Mouse (Mus musculus) G1E-ER4 (cell line): Measurements from ENCODE around the gene Six5. TPM values are rescaled to one million over a fixed set of nuclear protein-coding genes. Genes with fewer than 3 reads are reported as not detected.

Source experiments
- GATA1 ChIP-seq: IDR thresholded peaks from one replicate; pipeline ENCODE4 v1.8.0; 2012; ENCODE audit warnings: low read length, inconsistent platforms
- polyA plus RNA-seq: library from polyadenylated mRNA; stranded (reverse); fragments of >175 nt; gene quantifications from 2 replicates; pipeline ENCODE4 v1.2.3, GENCODE M21; 2012

The Six5 gene
- polyA plus RNA-seq, 1 experiment = 21.4 TPM

- no peak for TF ChIP-seq GATA1
Observed at GRCm38 (mm10) chr7:19088813-19089212, 5.6 kb upstream of the Six5 start.

- TF ChIP-seq GATA1 = no peak
Observed at GRCm38 (mm10) chr7:19091913-19092312, 2.5 kb upstream of the Six5 start.

- TF ChIP-seq GATA1 = no peak
Observed at GRCm38 (mm10) chr7:19092381-19093173, 1.8 kb upstream of the Six5 start.

DNA sequence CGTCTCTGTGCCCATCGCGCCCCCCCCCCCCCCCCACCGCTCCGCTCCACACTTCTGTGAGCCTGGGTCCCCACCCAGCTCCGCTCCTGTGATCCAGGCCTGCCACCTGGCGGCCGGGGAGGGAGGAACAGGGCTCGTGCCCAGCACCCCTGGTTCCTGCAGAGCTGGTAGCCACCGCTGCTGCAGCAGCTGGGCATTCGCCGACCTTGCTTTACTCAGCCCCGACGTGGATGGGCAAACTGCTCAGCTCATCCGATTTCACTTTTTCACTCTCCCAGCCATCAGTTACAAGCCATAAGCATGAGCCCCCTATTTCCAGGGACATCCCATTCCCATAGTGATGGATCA, 1.2 kb upstream of the Six5 start:
- TF ChIP-seq GATA1 = no peak

GRCm38 (mm10) chr7:19093537-19094385, 633 bp upstream of the Six5 start:
- no peak for TF ChIP-seq GATA1

GRCm38 (mm10) chr7:19094826-19095750, 694 bp downstream of the Six5 start:
- TF ChIP-seq GATA1 = no peak

DNA sequence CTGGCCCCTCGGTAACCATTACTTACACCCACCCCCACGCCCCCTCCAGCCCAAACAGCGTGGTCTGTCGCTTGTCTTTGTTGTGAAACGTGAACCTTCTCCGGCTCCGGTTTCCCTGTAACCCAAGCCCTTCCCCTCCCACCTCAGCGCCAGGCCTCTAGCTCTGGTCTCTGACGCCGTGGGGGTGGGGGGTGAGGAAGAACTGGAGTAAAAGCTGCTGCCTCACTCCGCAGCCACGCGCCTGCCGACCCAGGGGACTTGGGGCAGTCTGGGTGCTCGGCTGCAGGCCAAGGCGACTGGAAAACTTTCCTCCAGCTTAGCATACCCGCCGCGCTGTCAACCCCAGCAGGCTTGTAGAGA, 1.3 kb downstream of the Six5 start:
- no peak for TF ChIP-seq GATA1

DNA sequence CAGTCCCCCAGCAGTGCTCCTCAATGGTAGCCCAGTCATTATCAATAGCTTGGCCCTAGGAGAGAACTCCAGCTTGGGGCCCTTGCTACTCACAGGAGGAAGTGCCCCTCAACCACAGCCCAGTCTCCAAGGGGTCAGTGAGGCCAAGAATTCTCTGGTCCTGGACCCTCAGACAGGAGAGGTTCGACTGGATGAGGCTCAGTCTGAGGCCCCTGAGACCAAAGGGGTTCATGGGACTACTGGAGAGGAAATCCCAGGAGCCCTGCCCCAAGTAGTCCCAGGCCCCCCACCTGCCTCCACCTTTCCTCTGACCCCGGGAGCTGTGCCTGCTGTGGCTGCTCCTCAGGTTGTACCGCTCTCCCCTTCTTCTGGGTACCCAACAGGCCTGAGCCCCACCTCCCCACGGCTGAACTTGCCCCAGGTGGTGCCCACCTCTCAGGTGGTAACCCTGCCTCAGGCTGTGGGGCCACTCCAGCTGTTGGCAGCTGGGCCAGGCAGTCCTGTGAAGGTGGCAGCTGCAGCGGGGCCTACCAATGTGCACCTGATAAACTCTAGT, 2.1 kb downstream of the Six5 start:
- TF ChIP-seq GATA1 = no peak

DNA sequence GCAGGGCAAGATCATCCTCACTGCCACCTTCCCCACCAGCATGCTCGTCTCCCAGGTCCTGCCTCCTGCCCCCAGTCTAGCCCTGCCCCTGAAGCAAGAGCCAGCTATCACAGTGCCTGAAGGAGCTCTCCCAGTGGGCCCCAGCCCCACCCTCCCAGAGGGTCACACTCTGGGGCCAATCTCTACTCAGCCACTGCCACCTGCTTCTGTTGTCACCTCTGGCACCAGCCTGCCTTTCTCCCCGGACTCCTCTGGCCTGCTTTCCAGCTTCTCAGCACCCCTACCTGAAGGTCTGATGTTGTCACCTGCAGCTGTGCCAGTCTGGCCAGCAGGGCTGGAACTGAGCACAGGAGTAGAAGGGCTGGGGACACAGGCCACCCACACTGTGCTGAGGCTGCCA, 2.8 kb downstream of the Six5 start:
- no peak for TF ChIP-seq GATA1

- TF ChIP-seq GATA1 = no peak
Observed at GRCm38 (mm10) chr7:19097863-19098262, 3.5 kb downstream of the Six5 start.

DNA sequence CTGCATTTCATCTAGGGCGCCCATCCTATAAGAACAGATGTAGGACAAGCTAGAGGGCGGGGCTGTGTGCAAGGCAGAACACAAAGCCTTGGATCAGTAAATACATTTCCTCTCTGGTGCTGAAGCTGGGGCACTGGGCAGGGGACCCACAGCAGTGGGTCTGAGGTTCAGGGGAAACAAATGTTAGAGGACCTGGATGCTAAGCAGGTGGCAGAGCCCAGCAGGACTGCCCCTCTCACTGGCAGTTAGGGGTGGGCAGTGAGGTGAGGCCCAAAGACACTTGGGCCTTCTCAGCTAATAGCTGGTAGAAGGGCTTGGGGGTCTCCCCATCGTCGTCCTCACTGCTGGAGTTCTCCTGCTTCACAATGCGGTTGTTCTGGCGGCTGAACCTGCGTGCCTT, 4.4 kb downstream of the Six5 start:
- TF ChIP-seq GATA1 = no peak

GRCm38 (mm10) chr7:19100290-19100689, 5.9 kb downstream of the Six5 start:
- no peak for TF ChIP-seq GATA1

DNA sequence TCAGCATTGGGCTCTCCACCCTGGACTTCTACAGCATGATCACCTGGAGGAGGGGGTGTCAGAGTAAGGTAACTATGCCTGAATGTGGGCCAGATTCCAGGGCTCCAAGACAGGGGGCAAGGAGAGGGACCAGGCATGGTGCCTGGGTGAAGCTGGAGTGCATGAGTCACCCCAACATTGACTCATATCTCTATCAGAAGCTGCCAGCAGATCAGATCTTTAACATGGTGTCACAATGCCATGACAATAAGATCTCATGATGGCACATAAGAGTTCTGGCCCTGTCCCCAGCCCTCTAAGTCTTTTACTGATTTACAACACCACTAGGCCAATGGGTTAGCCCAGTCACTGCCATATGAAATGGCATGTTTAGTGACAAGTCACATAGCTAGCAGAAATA, 9.3 kb downstream of the Six5 start:
- TF ChIP-seq GATA1 = no peak

DNA sequence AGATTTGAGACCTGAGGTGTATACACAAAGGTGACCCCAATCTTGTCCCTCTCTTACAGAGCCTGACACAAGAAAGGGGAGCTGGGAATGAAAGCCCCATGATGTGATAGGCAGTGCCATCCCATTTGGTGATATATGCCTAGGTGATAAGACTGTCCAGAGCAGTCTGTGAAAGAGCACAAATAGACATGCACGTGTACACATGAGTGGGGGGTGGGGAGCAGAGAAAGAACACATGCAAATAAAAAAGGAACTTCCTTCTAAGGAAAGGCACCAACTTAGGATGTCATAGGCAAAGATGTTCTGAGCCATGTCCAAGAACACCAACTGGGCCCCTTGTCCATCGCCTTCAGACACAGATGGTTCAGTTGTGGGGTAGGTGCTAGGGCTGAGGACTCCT, 10.1 kb downstream of the Six5 start:
- no peak for TF ChIP-seq GATA1

- TF ChIP-seq GATA1 = no peak
Observed at GRCm38 (mm10) chr7:19107436-19107835, 13.0 kb downstream of the Six5 start.

GRCm38 (mm10) chr7:19109565-19109964, 15.2 kb downstream of the Six5 start:
- TF ChIP-seq GATA1 = no peak
